Mouse (Mus musculus): Measurements from ENCODE around the gene Ace3. TPM values are rescaled to one million over a fixed set of nuclear protein-coding genes. Genes with fewer than 3 reads are reported as not detected.

Ace3 gene
- polyA plus RNA-seq (2015; fragmentation: Nextera tagmentation; extraction: Ambion mirVana), result not detected in 2 replicates

DNA sequence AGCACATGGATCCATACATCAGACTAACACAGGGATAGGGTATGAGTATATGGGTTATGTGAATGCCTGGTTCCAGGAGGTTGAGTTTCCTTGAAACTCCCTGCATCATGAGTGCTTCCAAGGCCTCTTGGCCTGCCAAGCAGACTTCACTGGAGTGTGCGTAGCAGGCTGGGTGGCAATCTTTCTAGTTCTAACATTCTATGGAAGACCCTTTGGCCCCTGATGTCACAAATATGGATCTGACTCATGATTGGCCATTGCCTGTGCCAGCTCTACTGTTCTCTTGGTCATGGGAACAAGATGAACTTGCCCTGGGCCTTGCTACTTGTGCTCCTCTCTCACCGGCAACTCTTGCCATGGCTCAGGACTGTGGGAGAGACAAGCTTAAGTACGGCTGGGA is at the start of gene Ace3:
Gene Ace3 (plus strand): TSS at position 301 of the 400 bp plus-strand sequence.
- no peaks in the 10 kb centered on the region for H3K36me3 ChIP-seq (ENCODE audit: control insufficient read depth, insufficient read depth)
- no peak for TF ChIP-seq CTCF (IDR thresholded peaks at IDR 0.05; ENCODE audit: low read depth)
- no peak within 1 kb of the TSS for H3K27ac ChIP-seq (ENCODE audit: low read depth, low read length)
- H3K4me1 ChIP-seq (replicated peaks; ENCODE audit: control insufficient read depth, insufficient read depth, low read length), result no peaks in the 10 kb centered on the region
- WGBS, result 94% methylated on average over 3 of the region's 3 CpGs
- H3K9ac ChIP-seq (ENCODE audit: low read depth, low read length), result no peak within 1 kb of the TSS
- no peak for ATAC-seq
- H3K9me3 ChIP-seq (ENCODE audit: control insufficient read depth), result no peaks in the 10 kb centered on the region
- no peaks in the 10 kb centered on the region for H3K27me3 ChIP-seq (replicated peaks; ENCODE audit: control insufficient read depth, insufficient read depth, low read length)
- no peak within 1 kb of the TSS for H3K4me2 ChIP-seq (replicated peaks; ENCODE audit: low read depth)
- no peak within 1 kb of the TSS for H3K4me3 ChIP-seq (ENCODE audit: low read depth, low read length)

DNA sequence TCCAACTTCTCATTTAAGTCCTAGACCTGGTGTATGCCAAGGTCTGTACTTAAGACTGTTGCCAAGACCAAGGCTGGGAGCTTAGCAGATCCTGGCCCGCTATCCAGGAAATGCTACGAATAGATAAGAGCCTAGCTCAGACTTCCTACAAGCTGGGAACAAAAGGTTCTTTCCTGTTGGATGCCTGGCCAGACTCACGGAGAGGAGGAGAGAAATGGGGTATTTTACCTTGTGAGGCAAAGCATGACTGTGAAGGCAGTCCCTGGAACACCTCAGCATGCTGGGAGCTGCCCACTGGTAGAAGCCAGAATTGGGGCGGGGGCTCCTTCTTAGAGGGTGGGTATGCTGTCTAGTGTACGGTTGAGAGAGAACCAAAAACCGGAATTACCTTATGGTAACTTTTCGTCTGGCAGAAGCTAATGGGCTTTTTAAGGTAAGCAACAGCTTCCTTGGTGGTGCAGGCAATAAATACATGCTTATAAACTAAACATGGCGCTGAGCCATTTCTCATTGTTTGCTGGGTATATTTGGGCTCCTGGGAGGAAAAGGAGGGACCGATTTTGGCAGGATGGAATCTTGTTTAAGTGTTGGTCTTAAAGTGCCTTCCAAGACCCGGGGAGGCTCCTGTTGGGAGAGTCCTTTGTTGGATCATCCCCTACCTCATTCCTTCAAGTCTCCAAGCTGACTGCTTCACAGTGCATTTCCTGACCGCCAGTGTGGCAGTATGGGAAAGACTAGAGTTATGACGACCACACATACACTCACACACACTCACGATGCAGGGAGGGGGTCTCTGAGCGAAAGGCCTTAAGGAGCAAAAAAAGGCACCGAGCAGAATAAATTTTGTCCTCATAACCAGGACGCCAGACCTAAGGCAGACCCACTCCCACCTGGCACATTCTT is 49.5 kb upstream of the Ace3 start:
- no peak for TF ChIP-seq CTCF (IDR thresholded peaks at IDR 0.05; ENCODE audit: low read depth)
- H3K36me3 ChIP-seq (ENCODE audit: control insufficient read depth, insufficient read depth), result no peaks in the 10 kb centered on the region
- H3K4me1 ChIP-seq (replicated peaks; ENCODE audit: control insufficient read depth, insufficient read depth, low read length), result peaks cover 11% of the 10 kb centered on the region; the same call in 1 of the 2 replicates
- H3K4me3 ChIP-seq (ENCODE audit: low read depth, low read length), result peak overlapping the region; percentile 60
- H3K9me3 ChIP-seq (ENCODE audit: control insufficient read depth), result no peaks in the 10 kb centered on the region
- ATAC-seq, result peak; percentile 44
- peak overlapping the region; percentile 93 for H3K27ac ChIP-seq (ENCODE audit: low read depth, low read length)
- peak overlapping the region; percentile 77; the same call in 1 of the 2 replicates for H3K9ac ChIP-seq (ENCODE audit: low read depth, low read length)
- 54% methylated on average over 16 of the region's 16 CpGs for WGBS
- H3K4me2 ChIP-seq (replicated peaks; ENCODE audit: low read depth), result peak overlapping the region; percentile 94
- no peaks in the 10 kb centered on the region for H3K27me3 ChIP-seq (replicated peaks; ENCODE audit: control insufficient read depth, insufficient read depth, low read length)

DNA sequence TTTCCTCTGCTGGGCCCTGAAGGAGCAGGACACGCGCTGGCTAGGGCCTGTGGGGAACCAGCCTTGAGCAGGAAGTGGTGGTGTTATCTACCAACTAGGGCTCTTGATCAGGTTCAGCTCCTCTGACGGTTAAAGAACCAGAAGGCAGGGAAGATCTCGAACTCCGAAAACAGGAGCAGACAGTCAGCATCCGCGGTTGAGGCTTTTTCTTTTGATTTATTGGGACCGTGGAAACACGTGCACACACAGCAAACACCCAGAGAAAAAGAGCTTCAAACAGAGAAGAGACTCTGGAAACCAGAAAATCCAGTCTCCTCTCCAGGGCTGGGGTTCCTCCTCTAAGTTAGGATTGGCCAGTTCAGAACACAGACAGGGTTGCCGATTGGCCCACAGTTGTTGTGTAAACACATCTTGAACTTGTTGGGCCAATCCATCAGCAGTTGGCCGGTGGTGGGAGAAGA is 47.8 kb upstream of the Ace3 start:
- H3K4me1 ChIP-seq (replicated peaks; ENCODE audit: control insufficient read depth, insufficient read depth, low read length), result peaks cover 11% of the 10 kb centered on the region; the same call in 1 of the 2 replicates
- 0 out of 2 replicates have a peak overlapping the region, but pooled peaks have one; percentile 31 for H3K9ac ChIP-seq (ENCODE audit: low read depth, low read length)
- H3K27ac ChIP-seq (ENCODE audit: low read depth, low read length), result peak overlapping the region; percentile 93
- no peak overlapping the region for H3K4me3 ChIP-seq (ENCODE audit: low read depth, low read length)
- no peaks in the 10 kb centered on the region for H3K9me3 ChIP-seq (ENCODE audit: control insufficient read depth)
- no peak for ATAC-seq
- no peaks in the 10 kb centered on the region for H3K36me3 ChIP-seq (ENCODE audit: control insufficient read depth, insufficient read depth)
- H3K27me3 ChIP-seq (replicated peaks; ENCODE audit: control insufficient read depth, insufficient read depth, low read length), result no peaks in the 10 kb centered on the region
- no peak for TF ChIP-seq CTCF (IDR thresholded peaks at IDR 0.05; ENCODE audit: low read depth)
- 25% methylated on average over 11 of the region's 11 CpGs for WGBS
- no peak overlapping the region for H3K4me2 ChIP-seq (replicated peaks; ENCODE audit: low read depth)

GRCm38 (mm10) chr11:105948255-105948654 is 46.2 kb upstream of the Ace3 start:
- TF ChIP-seq CTCF (IDR thresholded peaks at IDR 0.05; ENCODE audit: low read depth), result no peak
- peaks cover 11% of the 10 kb centered on the region for H3K4me1 ChIP-seq (replicated peaks; ENCODE audit: control insufficient read depth, insufficient read depth, low read length)

GRCm38 (mm10) chr11:105950519-105950918 is 44.0 kb upstream of the Ace3 start:
- Histone ChIP-seq H3K27me3 (replicated peaks; ENCODE audit: control insufficient read depth, insufficient read depth, low read length) (no peaks in the 10 kb centered on the region), H3K27ac (ENCODE audit: low read depth, low read length) (peak overlapping the region; percentile 90), H3K36me3 (ENCODE audit: control insufficient read depth, insufficient read depth) (no peaks in the 10 kb centered on the region), H3K4me3 (ENCODE audit: low read depth, low read length) (no peak overlapping the region), H3K9me3 (ENCODE audit: control insufficient read depth) (no peaks in the 10 kb centered on the region), H3K9ac (ENCODE audit: low read depth, low read length) (0 out of 2 replicates have a peak overlapping the region, but pooled peaks have one; percentile 22), H3K4me2 (replicated peaks; ENCODE audit: low read depth) (no peak overlapping the region), H3K4me1 (replicated peaks; ENCODE audit: control insufficient read depth, insufficient read depth, low read length) (peaks cover 5% of the 10 kb centered on the region)
- WGBS, result 35% methylated on average over 4 of the region's 4 CpGs
- no peak for TF ChIP-seq CTCF (IDR thresholded peaks at IDR 0.05; ENCODE audit: low read depth)
- peak; percentile 76 for ATAC-seq

More at GRCm38 (mm10) chr11:105948255-105948654, 46.2 kb upstream of the Ace3 start:
- Histone ChIP-seq H3K9me3 (ENCODE audit: control insufficient read depth) (no peaks in the 10 kb centered on the region), H3K4me3 (ENCODE audit: low read depth, low read length) (no peak overlapping the region), H3K27ac (ENCODE audit: low read depth, low read length) (peak overlapping the region; percentile 66), H3K4me2 (replicated peaks; ENCODE audit: low read depth) (no peak overlapping the region), H3K27me3 (replicated peaks; ENCODE audit: control insufficient read depth, insufficient read depth, low read length) (no peaks in the 10 kb centered on the region), H3K36me3 (ENCODE audit: control insufficient read depth, insufficient read depth) (no peaks in the 10 kb centered on the region), H3K9ac (ENCODE audit: low read depth, low read length) (peak overlapping the region; percentile 31; the same call in 1 of the 2 replicates)
- WGBS, result 80% methylated on average over 2 of the region's 2 CpGs
- ATAC-seq, result no peak

DNA sequence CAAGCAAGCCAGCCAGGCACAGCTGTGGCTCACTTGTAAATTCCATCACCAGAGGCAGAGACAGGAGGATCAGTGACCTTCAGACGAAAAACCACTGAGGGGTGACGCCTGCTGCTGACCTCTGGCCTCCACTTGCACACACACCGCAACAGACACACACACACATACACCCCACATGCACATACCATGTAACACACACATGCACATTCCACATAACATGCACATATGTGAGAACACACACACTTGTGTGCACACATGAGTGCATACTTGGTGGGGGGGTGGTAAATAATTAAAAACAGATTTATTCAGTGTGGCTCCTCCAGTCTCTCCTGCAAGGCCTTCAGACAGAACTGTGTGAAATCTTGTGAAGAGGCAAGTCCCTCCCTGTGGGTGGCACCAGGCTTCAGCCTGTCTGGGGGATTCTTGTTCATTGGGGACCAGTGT is 42.9 kb upstream of the Ace3 start:
- Histone ChIP-seq H3K9ac (ENCODE audit: low read depth, low read length) (no peak overlapping the region), H3K9me3 (ENCODE audit: control insufficient read depth) (no peaks in the 10 kb centered on the region), H3K4me2 (replicated peaks; ENCODE audit: low read depth) (no peak overlapping the region), H3K36me3 (ENCODE audit: control insufficient read depth, insufficient read depth) (no peaks in the 10 kb centered on the region), H3K27me3 (replicated peaks; ENCODE audit: control insufficient read depth, insufficient read depth, low read length) (no peaks in the 10 kb centered on the region), H3K27ac (ENCODE audit: low read depth, low read length) (peak overlapping the region; percentile 50), H3K4me1 (replicated peaks; ENCODE audit: control insufficient read depth, insufficient read depth, low read length) (no peaks in the 10 kb centered on the region; the same call in none of the 2 replicates), H3K4me3 (ENCODE audit: low read depth, low read length) (no peak overlapping the region)
- no peak for TF ChIP-seq CTCF (IDR thresholded peaks at IDR 0.05; ENCODE audit: low read depth)
- 66% methylated on average over 3 of the region's 3 CpGs for WGBS
- ATAC-seq, result no peak
